Mouse (Mus musculus) kidney, embryonic 14.5 days (tissue): ENCODE measurements around the gene Tbx2. TPM values are rescaled to one million over a fixed set of nuclear protein-coding genes. Genes with fewer than 3 reads are reported as not detected.
A peak's percentile ranks its signal among the peaks of the same experiment; 100 is the strongest.

Source experiments
- ATAC-seq: fragments of 200-750 bp; cut with Nextera tagmentation; 2 replicates; pipeline ENCODE4 v1.8.0; 2017; ENCODE audit warnings: moderate number of reproducible peaks, mild to moderate bottlenecking, moderate TSS enrichment, moderate library complexity; ENCODE audit not compliant: low FRiP score, low TSS enrichment
- H3K27ac ChIP-seq: fragments of 300-500 bp; sonication (generic); 2 replicates; pipeline ENCODE4 v1.5.1; 2014; ENCODE audit warnings: low read depth, mild to moderate bottlenecking, low read length, moderate library complexity, mixed read lengths
- H3K27me3 ChIP-seq: fragments of 300-500 bp; sonication (generic); 2 replicates; pipeline ENCODE4 v1.6.1; 2014; ENCODE audit warnings: mild to moderate bottlenecking, low read length; ENCODE audit not compliant: control insufficient read depth, insufficient read depth
- H3K36me3 ChIP-seq: fragments of 300-500 bp; sonication (generic); 2 replicates; pipeline ENCODE4 v1.6.1; 2014; ENCODE audit warnings: low read length, mixed read lengths; ENCODE audit not compliant: control insufficient read depth, insufficient read depth
- H3K4me1 ChIP-seq: fragments of 300-500 bp; sonication (generic); 2 replicates; pipeline ENCODE4 v1.6.1; 2014; ENCODE audit warnings: low read length, mixed read lengths; ENCODE audit not compliant: control insufficient read depth, insufficient read depth
- H3K4me2 ChIP-seq: fragments of 300-500 bp; sonication (generic); replicated peaks from 2 replicates; pipeline ENCODE4 v1.6.1; 2014; ENCODE audit warnings: low read depth, mild to moderate bottlenecking, low read length
- H3K4me3 ChIP-seq: fragments of 300-500 bp; sonication (generic); 2 replicates; pipeline ENCODE4 v1.5.1; 2014; ENCODE audit warnings: mild to moderate bottlenecking, low read length
- H3K9ac ChIP-seq: fragments of 300-500 bp; sonication (generic); 2 replicates; pipeline ENCODE4 v1.6.1; 2014; ENCODE audit warnings: low read depth, mild to moderate bottlenecking, low read length, moderate library complexity
- H3K9me3 ChIP-seq: fragments of 300-500 bp; sonication (generic); 2 replicates; pipeline ENCODE4 v1.6.1; 2016; ENCODE audit warnings: low read length; ENCODE audit not compliant: control insufficient read depth
- WGBS: fragments of 180-500 bp; shearing (Covaris S2); extraction: QIAGEN DNeasy Blood & Tissue Kit; methylation state at CpG from one replicate; pipeline ENCODE4 v1.1.7; 2014; 5-methylcytosine and 5-hydroxymethylcytosine counted together
- polyA plus RNA-seq: library from polyadenylated mRNA; unstranded; fragments of >200 nt; fragmentation: Nextera tagmentation; extraction: Ambion mirVana; gene quantifications from 2 replicates; pipeline ENCODE4 v1.2.1, GENCODE M21; 2014

Gene Tbx2
- polyA plus RNA-seq, 1 experiment from 2014 or later, result 18.2 TPM

GRCm38 (mm10) chr11:85804048-85804447 is 28.3 kb upstream of the Tbx2 start:
- peaks cover 18% of the 10 kb centered on the region for H3K4me1 ChIP-seq
- no peak overlapping the region for H3K27ac ChIP-seq
- no peak for ATAC-seq
- no peaks in the 10 kb centered on the region for H3K36me3 ChIP-seq
- H3K4me2 ChIP-seq, result no peak overlapping the region
- no peaks in the 10 kb centered on the region for H3K9me3 ChIP-seq
- no peak overlapping the region for H3K4me3 ChIP-seq
- no peak overlapping the region for H3K9ac ChIP-seq
- WGBS, result 76% methylated on average over 5 of the region's 5 CpGs
- H3K27me3 ChIP-seq, result no peaks in the 10 kb centered on the region

GRCm38 (mm10) chr11:85805779-85806178 is 26.6 kb upstream of the Tbx2 start:
- no peaks in the 10 kb centered on the region for H3K9me3 ChIP-seq
- WGBS, result 79% methylated on average over 1 of the region's 1 CpGs
- no peak for ATAC-seq
- peaks cover 12% of the 10 kb centered on the region; the same call in 1 of the 2 replicates for H3K4me1 ChIP-seq
- no peak overlapping the region for H3K9ac ChIP-seq
- H3K27me3 ChIP-seq, result no peaks in the 10 kb centered on the region
- no peak overlapping the region for H3K4me3 ChIP-seq
- no peaks in the 10 kb centered on the region for H3K36me3 ChIP-seq
- no peak overlapping the region for H3K27ac ChIP-seq
- H3K4me2 ChIP-seq, result no peak overlapping the region

- no peak for ATAC-seq
- Histone ChIP-seq H3K4me2 (no peak overlapping the region), H3K36me3 (no peaks in the 10 kb centered on the region), H3K4me3 (no peak overlapping the region), H3K27me3 (no peaks in the 10 kb centered on the region), H3K9me3 (no peaks in the 10 kb centered on the region), H3K9ac (no peak overlapping the region), H3K27ac (no peak overlapping the region), H3K4me1 (0 out of 2 replicates have a peak, but pooled peaks cover 3% of the 10 kb centered on the region)
- 68% methylated on average over 11 of the region's 11 CpGs for WGBS
These were observed 25.0 kb upstream of the Tbx2 start for GRCm38 (mm10) chr11:85807353-85807752.

GRCm38 (mm10) chr11:85811229-85811628 is 21.1 kb upstream of the Tbx2 start:
- 71% methylated on average over 4 of the region's 4 CpGs for WGBS
- no peaks in the 10 kb centered on the region for H3K36me3 ChIP-seq
- H3K9me3 ChIP-seq, result no peaks in the 10 kb centered on the region
- no peak overlapping the region for H3K9ac ChIP-seq
- no peak overlapping the region for H3K4me2 ChIP-seq
- H3K4me1 ChIP-seq, result peaks cover 21% of the 10 kb centered on the region
- no peak overlapping the region for H3K4me3 ChIP-seq
- peaks cover 2% of the 10 kb centered on the region; the same call in 1 of the 2 replicates for H3K27me3 ChIP-seq
- ATAC-seq, result no peak
- no peak overlapping the region for H3K27ac ChIP-seq

DNA sequence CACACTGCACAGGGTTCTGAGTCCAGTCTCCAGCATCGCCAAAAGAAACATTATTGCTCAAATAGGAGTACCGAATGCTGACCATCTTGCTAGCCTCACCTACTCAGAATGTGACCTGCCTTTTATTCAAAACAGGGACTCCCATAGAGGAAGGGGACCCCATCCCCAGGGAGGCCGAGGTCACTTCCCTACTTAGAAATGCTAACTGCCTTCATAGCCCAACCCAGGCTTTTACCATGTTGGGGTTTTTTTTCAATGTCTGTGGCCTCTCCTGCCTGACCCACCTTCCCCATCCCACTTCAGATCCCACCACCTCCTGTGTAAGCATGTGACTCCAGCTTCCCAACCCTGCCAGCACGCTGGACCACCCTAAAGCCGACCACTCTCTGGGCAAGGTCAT is 20.7 kb upstream of the Tbx2 start:
- ATAC-seq, result no peak
- Histone ChIP-seq H3K4me3 (no peak overlapping the region), H3K4me2 (no peak overlapping the region), H3K9me3 (no peaks in the 10 kb centered on the region), H3K36me3 (no peaks in the 10 kb centered on the region), H3K4me1 (peaks cover 21% of the 10 kb centered on the region), H3K27ac (no peak overlapping the region), H3K27me3 (peaks cover 2% of the 10 kb centered on the region; the same call in 1 of the 2 replicates), H3K9ac (no peak overlapping the region)
- WGBS, result 94% methylated on average over 5 of the region's 5 CpGs

- 82% methylated on average over 12 of the region's 12 CpGs for WGBS
These were observed 20.0 kb upstream of the Tbx2 start for GRCm38 (mm10) chr11:85812201-85812966.

DNA sequence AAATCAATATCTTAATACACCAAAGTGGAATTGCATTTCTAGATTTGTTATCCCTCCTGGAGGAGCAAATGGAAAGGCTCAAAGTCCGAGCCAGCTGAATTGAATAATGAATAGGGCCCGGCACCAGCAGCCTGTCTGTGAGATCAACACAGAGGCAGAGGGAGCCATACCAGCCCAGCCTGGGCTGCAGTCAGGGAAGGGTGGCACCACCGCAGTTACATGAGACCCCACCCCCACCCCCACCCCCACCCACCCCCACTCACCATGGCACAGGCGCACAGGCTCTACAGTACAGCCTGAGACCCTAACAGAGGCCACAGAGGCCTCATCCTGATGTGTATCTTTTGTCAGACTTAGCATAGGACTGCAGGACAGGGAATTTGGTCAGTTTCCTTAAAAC is 17.7 kb upstream of the Tbx2 start:
- no peak for ATAC-seq
- WGBS, result 46% methylated on average over 4 of the region's 4 CpGs
- no peak overlapping the region for H3K27ac ChIP-seq
- no peak overlapping the region for H3K4me2 ChIP-seq
- H3K4me1 ChIP-seq, result peaks cover 18% of the 10 kb centered on the region
- peaks cover 2% of the 10 kb centered on the region; the same call in 1 of the 2 replicates for H3K27me3 ChIP-seq
- H3K9me3 ChIP-seq, result no peaks in the 10 kb centered on the region
- H3K36me3 ChIP-seq, result no peaks in the 10 kb centered on the region
- no peak overlapping the region for H3K9ac ChIP-seq
- no peak overlapping the region for H3K4me3 ChIP-seq

More at GRCm38 (mm10) chr11:85812201-85812966, 20.0 kb upstream of the Tbx2 start:
- Histone ChIP-seq H3K9me3 (no peaks in the 10 kb centered on the region), H3K36me3 (no peaks in the 10 kb centered on the region), H3K4me3 (no peak overlapping the region), H3K27me3 (peaks cover 2% of the 10 kb centered on the region; the same call in 1 of the 2 replicates), H3K9ac (no peak overlapping the region), H3K27ac (no peak overlapping the region), H3K4me2 (no peak overlapping the region), H3K4me1 (peaks cover 21% of the 10 kb centered on the region)
- ATAC-seq, result 0 out of 2 replicates have a peak, but pooled peaks have one; percentile 11

GRCm38 (mm10) chr11:85816471-85816870 is 15.9 kb upstream of the Tbx2 start:
- H3K36me3 ChIP-seq, result no peaks in the 10 kb centered on the region
- no peaks in the 10 kb centered on the region for H3K9me3 ChIP-seq
- H3K27me3 ChIP-seq, result peaks cover 4% of the 10 kb centered on the region; the same call in 1 of the 2 replicates
- 60% methylated on average over 5 of the region's 5 CpGs for WGBS
- peaks cover 23% of the 10 kb centered on the region for H3K4me1 ChIP-seq
- H3K4me3 ChIP-seq, result no peak overlapping the region
- no peak overlapping the region for H3K9ac ChIP-seq
- no peak overlapping the region for H3K27ac ChIP-seq
- no peak overlapping the region for H3K4me2 ChIP-seq
- no peak for ATAC-seq

- Histone ChIP-seq H3K4me1 (peaks cover 39% of the 10 kb centered on the region), H3K9me3 (no peaks in the 10 kb centered on the region), H3K9ac (no peak overlapping the region), H3K27me3 (0 out of 2 replicates have a peak, but pooled peaks cover 2% of the 10 kb centered on the region), H3K36me3 (no peaks in the 10 kb centered on the region), H3K4me2 (no peak overlapping the region), H3K27ac (no peak overlapping the region), H3K4me3 (no peak overlapping the region)
- WGBS, result 85% methylated on average over 3 of the region's 3 CpGs
- ATAC-seq, result no peak
These were observed 13.9 kb upstream of the Tbx2 start for GRCm38 (mm10) chr11:85818401-85818800.
